ENCODE assay signal across 8 mouse cellular contexts in the genomic region with DNA sequence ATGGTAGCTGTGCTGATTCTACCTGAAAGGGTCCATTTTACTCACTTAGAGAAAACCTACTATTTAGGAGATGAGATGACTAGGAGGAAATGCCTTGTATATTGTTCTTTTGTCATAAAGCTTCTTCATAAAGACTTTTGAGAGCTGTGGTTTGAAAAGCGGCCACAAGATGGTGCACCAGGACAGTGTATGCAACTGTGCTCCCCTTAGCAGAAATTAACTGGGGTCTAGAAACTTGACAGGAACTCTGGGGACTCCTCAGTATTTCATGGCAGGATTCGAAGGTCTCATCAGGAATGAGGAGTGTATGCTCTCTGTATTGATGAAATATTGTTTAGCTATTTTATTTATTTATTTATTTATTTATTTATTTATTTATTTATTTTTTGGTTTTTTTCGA.
A peak's percentile ranks its signal among the peaks of the same experiment; 100 is the strongest.
DNase-seq lines count a peak whose midpoint lies in the region; ATAC-seq and TF ChIP-seq lines count a peak whose summit lies in the region.

No protein-coding gene starts in this region.

- peak; percentile 85 for DNase-seq in hindbrain, embryonic 11.5 days (ENCODE audit: low spot score)
- DNase-seq in left cerebral cortex, postnatal 4 days = peak; percentile 56
- DNase-seq in spleen, postnatal 14 days (ENCODE audit: low spot score in 2 of 2) = peak; percentile 16 to 47

- no peak overlapping the region for H3K4me2 ChIP-seq in hindbrain, embryonic 11.5 days (replicated peaks; ENCODE audit: low read depth, low read length)
- no peak overlapping the region for H3K4me2 ChIP-seq in hindbrain, embryonic 12.5 days (replicated peaks)
- no peak overlapping the region for H3K4me2 ChIP-seq in forebrain, embryonic 13.5 days
- no peak overlapping the region for H3K4me2 ChIP-seq in intestine, postnatal 0 days (replicated peaks; ENCODE audit: low read depth)
- H3K4me2 ChIP-seq in midbrain, embryonic 15.5 days = no peak overlapping the region

- H3K9me3 ChIP-seq in hindbrain, embryonic 11.5 days (ENCODE audit: control insufficient read depth, low read length) = no peaks in the 10 kb centered on the region
- no peaks in the 10 kb centered on the region for H3K9me3 ChIP-seq in hindbrain, embryonic 12.5 days (replicated peaks)
- H3K9me3 ChIP-seq in forebrain, embryonic 13.5 days (replicated peaks) = no peaks in the 10 kb centered on the region
- H3K9me3 ChIP-seq in intestine, postnatal 0 days (ENCODE audit: control insufficient read depth) = no peaks in the 10 kb centered on the region
- no peaks in the 10 kb centered on the region for H3K9me3 ChIP-seq in midbrain, embryonic 15.5 days

- no peak; the same call in 1 of the 2 replicates for ATAC-seq in hindbrain, embryonic 11.5 days (ENCODE audit: low FRiP score)
- ATAC-seq in hindbrain, embryonic 12.5 days (ENCODE audit: low FRiP score) = no peak
- ATAC-seq in forebrain, embryonic 13.5 days = peak; percentile 72
- no peak for ATAC-seq in intestine, postnatal 0 days
- peak; percentile 63 for ATAC-seq in midbrain, embryonic 15.5 days (replicated peaks)

- no peaks in the 10 kb centered on the region for H3K36me3 ChIP-seq in hindbrain, embryonic 11.5 days (ENCODE audit: control insufficient read depth, insufficient read depth, low read length)
- no peaks in the 10 kb centered on the region for H3K36me3 ChIP-seq in hindbrain, embryonic 12.5 days
- H3K36me3 ChIP-seq in forebrain, embryonic 13.5 days (ENCODE audit: poor library complexity, severe bottlenecking) = no peaks in the 10 kb centered on the region
- no peaks in the 10 kb centered on the region for H3K36me3 ChIP-seq in intestine, postnatal 0 days (ENCODE audit: control insufficient read depth, insufficient read depth)
- 0 out of 2 replicates have a peak, but pooled peaks cover 2% of the 10 kb centered on the region for H3K36me3 ChIP-seq in midbrain, embryonic 15.5 days (replicated peaks)

- TF ChIP-seq CTCF in bone marrow, adult 2 months (IDR thresholded peaks at IDR 0.05; ENCODE audit: control insufficient read depth, insufficient read depth, low read length) = peak; percentile 43
- peak; percentile 85 for TF ChIP-seq CTCF in intestine, postnatal 0 days (IDR thresholded peaks at IDR 0.05; ENCODE audit: low read depth)

- intact Hi-C loops in left cerebral cortex, postnatal 4 days (cut with DNase I) = loop anchor here (5.0 to 10.0 kb wide), 2 partner anchors 104 to 462 kb away; partner anchors contain the start of gene Cdc7

- H3K4me3 ChIP-seq in hindbrain, embryonic 11.5 days (ENCODE audit: low read depth, low read length) = no peak overlapping the region
- H3K4me3 ChIP-seq in hindbrain, embryonic 12.5 days = no peak overlapping the region
- H3K4me3 ChIP-seq in bone marrow, adult 2 months (replicated peaks; ENCODE audit: control insufficient read depth, low read depth, low read length) = no peak overlapping the region
- no peak overlapping the region for H3K4me3 ChIP-seq in forebrain, embryonic 13.5 days
- no peak overlapping the region for H3K4me3 ChIP-seq in intestine, postnatal 0 days (ENCODE audit: low read depth, low read length)
- no peak overlapping the region for H3K4me3 ChIP-seq in midbrain, embryonic 15.5 days

- TF ChIP-seq POLR2A in bone marrow, adult 2 months (IDR thresholded peaks at IDR 0.05; ENCODE audit: borderline replicate concordance, control insufficient read depth, low read depth, low read length) = no peak

- no peak overlapping the region for H3K27ac ChIP-seq in hindbrain, embryonic 11.5 days (ENCODE audit: low read depth, low read length)
- no peak overlapping the region for H3K27ac ChIP-seq in hindbrain, embryonic 12.5 days
- no peak overlapping the region for H3K27ac ChIP-seq in bone marrow, adult 2 months (ENCODE audit: control insufficient read depth, insufficient read depth, low read depth, low read length, poor library complexity)
- H3K27ac ChIP-seq in forebrain, embryonic 13.5 days = no peak overlapping the region
- H3K27ac ChIP-seq in intestine, postnatal 0 days (ENCODE audit: low read depth, low read length) = no peak overlapping the region
- H3K27ac ChIP-seq in midbrain, embryonic 15.5 days = no peak overlapping the region

- no peaks in the 10 kb centered on the region for H3K4me1 ChIP-seq in hindbrain, embryonic 11.5 days (replicated peaks; ENCODE audit: control insufficient read depth, insufficient read depth, low read length)
- no peaks in the 10 kb centered on the region for H3K4me1 ChIP-seq in hindbrain, embryonic 12.5 days
- H3K4me1 ChIP-seq in bone marrow, adult 2 months (ENCODE audit: control insufficient read depth, insufficient read depth, low read length) = no peaks in the 10 kb centered on the region
- no peaks in the 10 kb centered on the region for H3K4me1 ChIP-seq in forebrain, embryonic 13.5 days
- H3K4me1 ChIP-seq in intestine, postnatal 0 days (replicated peaks; ENCODE audit: control insufficient read depth, insufficient read depth, low read length) = no peaks in the 10 kb centered on the region
- no peaks in the 10 kb centered on the region for H3K4me1 ChIP-seq in midbrain, embryonic 15.5 days

- WGBS in hindbrain, embryonic 11.5 days = 43% methylated on average over 3 of the region's 3 CpGs
- whole genome bisulfite sequencing in hindbrain, embryonic 12.5 days = 44% methylated on average over 3 of the region's 3 CpGs
- 33% methylated on average over 3 of the region's 3 CpGs for WGBS in bone marrow, adult 2 months
- 43% methylated on average over 3 of the region's 3 CpGs for WGBS in forebrain, embryonic 13.5 days
- WGBS in intestine, postnatal 0 days = 34% methylated on average over 3 of the region's 3 CpGs
- WGBS in midbrain, embryonic 15.5 days = 38% methylated on average over 3 of the region's 3 CpGs

- no peak overlapping the region for H3K9ac ChIP-seq in hindbrain, embryonic 11.5 days (ENCODE audit: low read depth, low read length)
- no peak overlapping the region for H3K9ac ChIP-seq in hindbrain, embryonic 12.5 days
- H3K9ac ChIP-seq in forebrain, embryonic 13.5 days = no peak overlapping the region
- no peak overlapping the region for H3K9ac ChIP-seq in intestine, postnatal 0 days (ENCODE audit: low read depth, low read length)
- no peak overlapping the region for H3K9ac ChIP-seq in midbrain, embryonic 15.5 days

- no peaks in the 10 kb centered on the region for H3K27me3 ChIP-seq in hindbrain, embryonic 11.5 days (ENCODE audit: control insufficient read depth, insufficient read depth, low read length)
- no peaks in the 10 kb centered on the region for H3K27me3 ChIP-seq in hindbrain, embryonic 12.5 days
- no peaks in the 10 kb centered on the region for H3K27me3 ChIP-seq in forebrain, embryonic 13.5 days
- H3K27me3 ChIP-seq in intestine, postnatal 0 days (replicated peaks; ENCODE audit: control insufficient read depth, insufficient read depth, low read length) = no peaks in the 10 kb centered on the region
- H3K27me3 ChIP-seq in midbrain, embryonic 15.5 days (replicated peaks) = no peaks in the 10 kb centered on the region

Comparison
In these comparisons a context has a peak if more than half of its experiments do, and no peak if none do; other contexts are left out.
1. ATAC-seq: peak in forebrain, embryonic 13.5 days (single experiment) and midbrain, embryonic 15.5 days (single experiment); none in hindbrain, embryonic 11.5 days (single experiment), hindbrain, embryonic 12.5 days (single experiment) and intestine, postnatal 0 days (single experiment).
2. DNase-seq: peak in every context shown above with its lines; median percentile 85 in hindbrain, embryonic 11.5 days; 56 in left cerebral cortex, postnatal 4 days; 32 in spleen, postnatal 14 days.